Mouse (Mus musculus) WW6 (cell line): ENCODE data around the gene Ube2q1.

Source experiments
- DNase-seq: peaks from one replicate; pipeline ENCODE4 v3.0.0-alpha.2; 2013; ENCODE audit warnings: low read depth, low spot score

Ube2q1 gene

DNA sequence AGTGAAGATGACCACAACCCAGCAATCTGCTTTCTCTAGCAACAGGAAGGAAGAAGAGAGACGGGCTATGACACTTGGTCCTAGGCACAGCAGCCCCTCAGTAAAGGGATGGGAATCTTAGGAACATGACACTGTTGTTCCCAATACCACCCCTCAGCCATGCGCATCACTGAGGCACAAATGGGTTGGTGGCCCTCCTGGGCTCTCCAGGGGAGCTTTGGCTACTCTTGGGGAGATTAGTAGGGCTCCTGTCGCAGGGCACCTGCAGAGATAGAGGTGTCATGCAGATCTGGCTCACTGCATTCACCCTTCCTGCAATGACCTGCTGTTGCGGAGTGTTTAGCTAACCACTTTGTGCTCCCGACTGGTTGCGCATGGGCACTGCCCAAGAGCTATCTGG is 12.9 kb downstream of the Ube2q1 start:
- DNase-seq, result no peak

DNA sequence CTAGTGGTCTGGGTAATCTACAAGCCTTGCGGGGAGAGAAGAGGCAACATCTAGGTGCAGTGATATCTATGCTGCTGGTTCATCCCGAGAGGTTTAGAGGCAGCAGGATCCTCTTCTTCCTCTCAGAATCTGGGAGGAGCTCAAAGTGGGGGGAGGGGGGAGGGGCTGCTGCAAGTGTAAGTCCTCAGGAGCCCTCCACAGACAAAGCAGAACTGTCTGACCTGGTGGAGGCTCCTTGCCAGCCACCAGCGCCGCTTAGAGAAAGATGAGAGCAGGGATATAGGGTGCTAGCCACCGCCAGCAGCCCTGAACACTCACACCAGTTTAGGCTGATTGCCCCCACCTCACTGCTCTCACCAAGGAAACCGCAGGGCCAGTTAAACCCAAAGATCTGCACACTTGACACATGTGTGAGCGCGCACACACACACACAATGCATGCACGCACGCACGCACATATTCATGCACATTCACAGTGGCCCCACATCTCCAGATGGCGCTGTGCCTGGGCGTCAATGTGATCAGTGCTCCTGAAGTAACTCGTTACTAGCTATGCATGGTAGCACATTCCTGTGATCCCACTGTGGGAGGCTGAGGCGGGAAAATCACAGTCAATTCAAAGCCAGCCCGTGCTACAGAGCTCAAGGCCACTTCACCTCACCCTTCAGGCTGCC is 15.4 kb downstream of the Ube2q1 start:
- DNase-seq, result no peak

DNA sequence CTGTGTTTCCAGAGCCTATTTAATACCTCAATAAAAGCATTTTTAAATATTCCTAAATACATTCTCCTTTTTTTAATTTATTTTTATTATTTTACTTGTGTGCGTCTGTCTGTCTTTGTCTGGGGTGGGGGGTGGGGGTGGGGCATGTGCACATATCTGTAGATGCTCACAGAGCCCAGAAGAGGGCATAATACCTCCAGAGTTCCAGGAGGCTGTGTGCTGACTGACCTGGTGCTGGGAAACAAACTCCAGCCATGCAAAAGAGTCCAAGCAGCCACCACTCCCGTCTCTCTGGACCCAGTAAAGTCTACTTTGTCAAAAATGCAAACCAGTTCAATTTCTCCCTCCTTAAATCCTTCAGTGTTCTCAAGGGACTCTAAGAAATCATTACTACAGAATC is 21.2 kb downstream of the Ube2q1 start:
- DNase-seq, result no peak

DNA sequence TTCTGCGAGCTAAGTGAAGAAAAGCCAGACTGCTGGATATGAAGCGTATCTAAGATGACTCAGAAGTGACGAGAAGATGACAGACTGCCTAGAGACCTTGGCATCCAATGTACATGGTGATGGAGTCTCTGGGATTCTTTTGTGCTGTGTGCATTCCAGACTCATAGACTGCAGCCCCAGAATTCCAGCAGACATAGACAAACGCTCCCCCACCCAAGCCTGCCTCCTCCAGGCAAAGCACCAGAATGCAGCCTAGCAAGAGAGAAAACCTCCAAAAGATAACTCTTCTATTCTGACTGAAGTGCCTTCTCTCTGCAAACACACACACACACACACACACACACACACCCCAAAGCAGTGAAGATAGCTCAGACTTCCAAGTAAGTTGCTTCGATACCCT is 22.3 kb downstream of the Ube2q1 start:
- DNase-seq, result no peak

DNA sequence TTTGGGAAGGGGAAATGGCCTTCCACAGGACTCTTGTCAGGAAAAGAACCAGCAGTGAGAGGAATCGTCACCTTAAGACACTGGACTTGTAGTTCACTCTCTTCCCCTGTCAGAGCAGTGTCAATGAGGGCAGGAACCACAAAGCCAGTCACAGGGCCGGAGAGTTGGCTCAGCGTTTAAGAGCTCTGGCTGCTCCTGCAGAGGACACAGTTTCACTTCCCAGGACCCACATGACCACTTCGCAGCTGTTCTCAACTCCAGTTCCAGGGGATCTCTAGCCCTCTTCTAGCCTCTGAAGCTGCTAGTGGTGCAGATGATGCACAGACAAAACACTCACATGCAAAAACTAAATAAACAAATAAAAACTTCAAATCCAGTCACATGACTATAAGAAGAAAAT is 22.9 kb downstream of the Ube2q1 start:
- no peak for DNase-seq

DNA sequence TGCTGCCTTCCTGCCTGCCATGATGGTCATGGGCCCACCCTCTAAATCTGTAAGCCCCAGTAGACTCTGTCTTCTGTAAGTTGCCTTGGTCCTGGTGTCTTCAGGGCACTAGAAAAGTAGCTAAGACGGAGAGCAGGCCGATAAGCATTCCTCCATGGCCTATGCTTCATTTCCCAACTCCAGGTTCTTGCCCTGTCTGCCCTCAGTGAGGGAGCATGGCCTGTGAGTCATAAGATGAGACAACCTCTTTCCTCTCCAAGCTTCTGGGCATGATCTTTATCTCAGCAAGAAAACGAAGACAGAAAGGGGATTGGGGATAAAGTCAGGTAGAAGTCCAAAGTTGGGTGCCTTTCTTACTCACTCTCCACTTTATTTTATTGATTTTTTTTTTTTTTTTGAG is 25.1 kb downstream of the Ube2q1 start:
- DNase-seq, result no peak

DNA sequence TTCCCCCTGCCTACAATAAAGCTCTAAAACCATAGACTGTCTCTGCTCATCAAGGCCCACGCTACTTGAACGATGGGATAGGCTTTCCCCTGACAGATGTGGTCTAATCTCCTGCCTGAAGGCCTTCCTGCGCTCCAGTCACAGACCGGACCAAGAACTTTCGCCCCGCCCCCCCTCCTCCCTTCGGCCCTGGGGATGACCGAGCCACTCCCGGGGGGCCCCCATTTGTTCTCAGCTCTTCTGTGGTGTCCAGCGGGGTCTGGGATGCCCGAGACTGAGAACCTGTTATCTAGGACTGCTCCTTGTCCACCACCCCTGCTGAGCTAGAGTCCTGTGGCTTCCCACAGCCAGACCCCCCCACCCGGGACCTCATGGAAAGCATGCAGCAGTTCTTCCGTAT is 26.1 kb downstream of the Ube2q1 start:
- DNase-seq, result no peak

DNA sequence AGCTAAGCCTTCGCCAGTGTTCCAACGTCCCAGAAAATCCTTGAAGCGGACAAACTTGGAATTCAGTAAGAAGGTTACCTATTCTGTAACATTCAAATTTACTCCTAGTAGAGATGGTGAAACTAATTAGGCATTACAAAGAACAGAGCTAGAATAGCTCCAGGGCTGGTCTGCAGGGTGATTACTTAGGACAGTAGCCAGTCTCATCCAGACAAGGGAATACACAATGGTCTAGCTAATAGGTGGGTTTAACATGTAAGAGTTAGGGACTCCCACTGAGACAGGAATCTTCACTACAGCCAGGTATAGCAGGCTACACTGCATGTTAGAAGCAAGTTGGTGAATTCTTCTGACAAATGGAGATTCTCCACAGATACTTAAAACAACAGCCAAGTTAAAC is 26.7 kb downstream of the Ube2q1 start:
- peak; percentile 67 for DNase-seq

DNA sequence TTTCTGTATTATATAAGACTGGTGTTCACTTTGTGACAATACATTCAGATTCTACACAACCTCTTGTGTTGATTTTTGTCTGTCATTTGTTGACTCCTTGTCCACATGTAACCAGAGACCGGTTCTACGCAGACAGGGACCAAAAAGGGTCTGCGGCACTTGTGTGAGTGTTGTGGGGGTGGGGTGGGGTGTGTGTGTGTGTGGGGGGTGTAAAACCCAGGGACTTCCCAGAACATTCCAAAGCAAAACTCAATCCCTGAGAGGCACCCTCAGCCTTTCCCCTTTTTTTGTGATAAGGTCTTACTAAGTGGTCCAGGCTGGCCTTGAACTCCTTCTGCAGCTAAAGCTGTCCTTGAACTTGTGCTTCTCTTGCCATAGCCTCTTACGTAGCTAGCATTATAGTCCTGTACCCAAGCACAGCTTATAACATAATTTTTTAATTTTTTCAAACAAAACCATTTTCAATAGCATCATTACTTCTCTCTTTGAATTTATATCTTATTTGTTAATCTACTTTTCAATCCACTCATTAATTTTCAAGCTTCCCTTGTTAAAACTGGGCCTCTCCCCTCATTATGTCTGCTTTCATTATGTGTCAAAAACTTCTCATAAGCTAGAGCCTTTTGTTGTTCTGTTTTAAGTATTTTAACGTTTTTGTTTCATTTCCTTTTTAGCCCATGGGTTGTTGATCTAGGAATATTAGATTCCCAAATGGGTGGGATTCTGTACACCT is 27.5 kb downstream of the Ube2q1 start:
- no peak for DNase-seq

DNA sequence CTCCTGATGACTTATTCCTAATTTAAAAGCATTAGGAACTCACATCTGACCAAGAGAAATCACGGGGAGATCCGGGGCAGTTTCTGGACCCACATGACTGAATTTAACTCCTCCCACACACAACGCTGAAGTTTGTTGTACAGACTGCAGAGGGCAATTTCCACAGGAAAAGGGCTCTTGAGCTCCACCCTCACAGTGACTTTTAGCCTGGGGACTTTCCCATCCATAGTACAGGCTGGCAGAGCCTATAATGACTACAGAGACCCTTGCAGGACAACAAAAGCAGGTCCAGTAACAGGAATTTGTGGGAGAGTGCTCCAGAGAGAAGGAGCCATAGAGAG is 28.1 kb downstream of the Ube2q1 start:
- DNase-seq, result no peak

DNA sequence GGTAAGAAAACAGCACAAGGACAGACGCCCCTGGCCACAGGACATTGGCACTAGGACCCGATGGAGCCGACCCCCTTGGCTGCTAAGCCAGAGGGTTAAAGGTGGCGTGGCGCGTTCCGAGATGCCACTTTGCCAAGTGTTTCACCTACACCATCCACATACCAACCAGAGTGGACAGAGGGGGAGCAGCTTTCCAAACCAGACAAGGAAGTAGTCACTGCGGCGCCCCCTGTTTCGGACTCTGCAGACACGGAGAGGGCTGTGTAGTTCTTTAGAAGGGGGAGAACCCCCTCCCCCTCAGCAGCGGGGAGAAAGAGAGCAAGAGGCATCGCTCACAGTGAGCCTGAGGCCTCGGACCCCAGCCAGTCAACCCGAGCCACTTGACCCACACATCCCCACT is 29.5 kb downstream of the Ube2q1 start:
- DNase-seq, result no peak

DNA sequence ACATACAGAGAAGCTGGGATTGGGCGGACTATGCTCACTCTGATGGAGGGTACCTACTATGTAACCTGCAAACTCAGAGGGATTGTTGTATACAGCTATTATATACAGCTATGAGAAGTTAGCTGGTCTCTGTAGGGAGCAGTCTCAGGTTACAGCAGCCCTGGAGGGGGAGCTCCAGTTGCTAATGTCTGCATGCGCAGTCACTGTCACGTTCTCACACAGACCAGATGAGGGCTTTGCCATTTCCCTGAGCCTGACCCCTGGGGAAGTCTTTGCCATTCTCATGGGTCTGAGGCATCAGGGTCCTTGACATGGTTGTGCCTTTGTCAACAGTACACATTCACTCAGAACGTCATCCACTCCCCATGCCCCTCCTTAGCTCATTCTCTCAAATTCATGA is 31.8 kb downstream of the Ube2q1 start:
- no peak for DNase-seq

DNA sequence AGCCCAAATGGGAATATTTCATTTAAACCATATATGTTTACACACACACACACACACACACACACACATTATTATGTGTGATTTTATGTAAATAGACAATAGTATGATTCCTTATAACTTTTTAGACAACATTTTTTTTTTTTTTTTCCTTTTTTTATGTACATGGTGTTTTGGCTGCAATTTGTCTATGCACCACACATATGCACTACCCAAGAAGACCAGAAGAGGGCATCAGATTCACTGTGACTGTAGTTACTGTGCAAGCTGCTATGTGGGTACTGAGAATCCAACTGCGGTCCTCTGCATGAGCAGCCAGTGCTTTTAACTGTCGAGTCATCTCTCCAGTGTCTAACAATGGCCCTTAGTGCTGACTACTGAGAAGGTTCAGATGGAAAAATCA is 33.3 kb downstream of the Ube2q1 start:
- no peak for DNase-seq

DNA sequence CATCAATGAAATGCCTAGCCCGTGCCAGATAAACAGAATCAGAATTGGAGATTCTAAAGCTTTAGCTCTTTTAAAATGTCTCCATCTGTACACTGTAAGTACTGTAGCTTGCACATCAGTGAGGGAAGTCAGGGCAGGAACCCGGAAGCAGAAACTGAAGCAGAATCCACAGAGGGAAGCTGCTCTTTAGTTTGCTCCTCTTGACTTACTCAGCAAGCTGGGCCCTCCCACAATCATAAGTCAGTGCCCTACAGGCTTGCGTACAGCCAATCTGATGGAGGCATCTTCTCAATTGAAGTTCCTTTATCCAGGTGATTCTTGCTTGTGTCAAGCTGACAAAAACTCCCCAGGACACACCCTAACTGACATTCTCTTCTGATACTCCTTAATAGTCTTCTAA is 33.8 kb downstream of the Ube2q1 start:
- no peak for DNase-seq

DNA sequence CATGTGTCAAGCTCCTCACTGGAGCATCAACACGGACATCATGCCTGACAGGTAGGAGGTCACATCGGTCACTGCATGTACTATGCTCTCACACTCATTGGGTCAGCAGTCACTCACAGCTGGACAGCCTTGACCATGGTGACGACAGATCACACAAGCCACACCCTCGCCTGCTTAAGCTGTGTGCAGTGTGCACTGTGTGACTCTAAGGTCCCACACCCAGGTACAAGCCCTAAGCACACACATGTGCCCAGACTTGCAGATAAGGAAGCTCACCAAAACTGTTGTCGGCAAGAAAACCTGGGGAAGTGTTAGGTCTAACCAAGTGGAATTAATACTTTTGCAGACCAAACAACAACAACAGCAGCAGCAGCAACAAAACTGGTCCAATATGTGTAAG is 34.5 kb downstream of the Ube2q1 start:
- DNase-seq, result no peak

DNA sequence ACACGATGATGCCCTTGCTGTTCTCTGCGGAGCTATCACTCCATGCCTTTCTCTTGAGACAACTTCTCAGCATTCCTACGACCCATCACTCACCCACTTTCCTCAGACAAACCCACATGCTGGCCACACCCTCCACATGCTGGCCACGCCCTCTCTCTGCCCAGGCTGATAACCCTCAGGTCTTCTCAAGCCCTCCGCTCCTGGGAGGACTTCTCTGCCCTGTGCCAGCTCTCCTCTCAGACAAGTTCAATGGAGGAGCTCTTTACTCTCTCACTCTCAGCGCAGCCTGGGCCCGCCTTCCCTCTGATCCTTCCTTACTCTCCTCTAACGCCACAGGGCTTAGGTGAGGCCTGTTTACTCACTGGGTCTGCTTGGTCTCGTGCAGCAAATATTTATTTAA is 35.2 kb downstream of the Ube2q1 start:
- DNase-seq, result no peak

DNA sequence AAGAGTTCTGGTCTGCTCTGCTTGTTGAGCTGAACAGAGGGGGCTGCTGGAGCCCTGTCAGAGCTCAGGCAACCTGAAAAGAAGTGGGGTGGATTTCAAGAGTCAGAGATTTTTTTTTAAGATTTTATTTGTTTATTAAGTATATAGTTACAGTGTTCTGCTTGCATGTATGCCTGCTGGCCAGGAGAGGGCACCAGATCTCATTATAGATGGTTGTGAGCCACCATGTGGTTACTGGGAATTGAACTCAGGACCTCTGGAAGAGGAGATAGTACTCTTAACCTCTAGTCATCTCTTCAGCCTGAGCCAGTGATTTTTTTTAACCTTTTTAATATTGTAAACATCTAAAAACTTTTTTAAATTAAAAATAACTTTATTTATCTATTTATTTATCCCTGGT is 37.4 kb downstream of the Ube2q1 start:
- DNase-seq, result no peak

DNA sequence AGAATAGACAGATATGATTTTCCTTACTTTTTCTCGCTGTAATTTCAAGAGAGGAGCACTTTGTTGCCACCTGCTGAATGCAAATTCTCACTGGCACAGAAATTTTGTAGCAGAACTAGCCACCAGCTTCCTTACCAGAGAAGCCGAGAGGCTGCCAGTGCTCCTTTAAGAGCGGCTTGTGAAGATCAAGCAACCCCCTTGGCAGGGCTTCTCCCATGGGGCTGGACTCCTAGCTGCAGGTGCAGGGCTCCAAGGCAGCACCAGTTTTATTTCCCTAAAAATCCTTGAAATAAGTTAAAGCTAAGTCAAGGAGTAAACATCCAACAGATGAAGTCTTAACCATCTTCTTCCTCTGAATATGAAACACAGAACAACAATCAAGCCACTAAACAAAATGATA is 38.8 kb downstream of the Ube2q1 start:
- no peak for DNase-seq

DNA sequence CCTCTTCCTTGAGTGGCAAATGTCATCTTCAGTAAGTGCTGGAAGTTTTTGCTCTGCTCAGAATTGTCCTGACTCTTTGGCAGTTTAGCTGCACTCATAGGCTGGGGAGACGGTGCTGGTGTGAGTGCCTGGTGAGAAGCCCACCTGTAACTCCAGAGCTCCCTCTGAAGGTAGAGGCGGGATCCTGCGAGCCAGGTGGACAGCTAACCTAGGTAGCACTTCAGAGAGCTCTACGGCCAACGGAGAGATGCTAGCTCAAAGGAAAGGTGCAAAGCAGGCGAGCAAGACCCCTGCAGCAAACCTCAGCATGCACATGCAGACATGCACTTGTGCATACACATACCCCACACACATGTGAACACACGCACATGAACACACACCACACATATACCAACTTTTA is 40.6 kb downstream of the Ube2q1 start:
- no peak for DNase-seq

DNA sequence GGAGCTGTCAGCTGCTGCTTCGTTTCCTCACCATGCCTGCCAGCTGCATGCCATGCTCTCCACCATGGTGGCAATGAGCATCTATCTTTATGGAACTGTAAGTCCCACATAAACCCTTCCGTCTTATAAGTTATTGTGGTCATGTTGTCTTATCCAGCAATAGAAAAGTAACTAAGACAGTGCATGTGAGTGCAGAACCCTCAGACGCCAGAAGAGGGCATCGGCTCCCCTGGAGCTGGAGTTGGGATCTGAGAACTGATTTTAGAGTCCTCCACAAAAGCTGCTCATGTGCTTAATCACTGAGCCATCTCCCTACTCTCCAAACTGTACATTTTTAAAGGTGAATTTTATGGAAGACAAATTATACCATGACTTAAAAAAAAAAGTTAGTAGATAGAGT is 43.6 kb downstream of the Ube2q1 start:
- no peak for DNase-seq

DNA sequence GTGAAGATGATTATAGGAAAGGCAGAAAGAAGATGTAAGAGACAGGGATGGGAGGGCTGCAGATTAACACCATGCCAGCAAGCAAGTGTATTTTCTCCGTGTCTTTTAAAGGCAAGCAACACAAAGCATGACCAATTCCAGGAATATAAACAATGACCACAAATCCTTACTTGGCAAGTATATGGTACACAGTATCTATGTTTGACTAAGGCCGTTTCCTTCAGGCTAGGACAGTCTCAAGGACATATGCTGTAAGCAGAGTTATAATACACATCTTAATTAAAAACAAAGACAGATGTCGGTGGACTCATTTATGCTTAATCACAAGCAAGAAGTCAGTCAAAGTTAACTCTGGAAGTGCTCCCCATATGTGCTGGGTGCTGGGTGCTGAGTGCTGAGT is 45.2 kb downstream of the Ube2q1 start:
- no peak for DNase-seq

DNA sequence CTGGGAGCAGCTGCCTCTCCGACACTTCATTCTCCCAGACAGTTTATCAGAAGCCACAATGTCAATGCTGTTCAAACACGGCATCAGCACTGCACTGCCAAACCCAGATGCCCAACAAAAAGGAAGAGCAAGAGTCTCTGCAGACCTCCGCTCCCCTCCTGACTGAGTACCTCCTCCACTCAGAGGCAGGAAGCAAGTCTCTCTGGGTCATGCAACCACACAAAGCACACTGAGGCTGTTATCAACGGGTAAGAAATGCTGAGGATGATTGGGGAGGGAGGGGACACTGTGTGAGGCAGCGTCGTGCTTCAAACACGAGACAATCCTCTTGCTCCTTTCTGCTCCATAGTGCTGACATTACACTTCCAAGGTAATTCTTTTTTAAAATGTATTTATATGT is 46.5 kb downstream of the Ube2q1 start:
- DNase-seq, result no peak

DNA sequence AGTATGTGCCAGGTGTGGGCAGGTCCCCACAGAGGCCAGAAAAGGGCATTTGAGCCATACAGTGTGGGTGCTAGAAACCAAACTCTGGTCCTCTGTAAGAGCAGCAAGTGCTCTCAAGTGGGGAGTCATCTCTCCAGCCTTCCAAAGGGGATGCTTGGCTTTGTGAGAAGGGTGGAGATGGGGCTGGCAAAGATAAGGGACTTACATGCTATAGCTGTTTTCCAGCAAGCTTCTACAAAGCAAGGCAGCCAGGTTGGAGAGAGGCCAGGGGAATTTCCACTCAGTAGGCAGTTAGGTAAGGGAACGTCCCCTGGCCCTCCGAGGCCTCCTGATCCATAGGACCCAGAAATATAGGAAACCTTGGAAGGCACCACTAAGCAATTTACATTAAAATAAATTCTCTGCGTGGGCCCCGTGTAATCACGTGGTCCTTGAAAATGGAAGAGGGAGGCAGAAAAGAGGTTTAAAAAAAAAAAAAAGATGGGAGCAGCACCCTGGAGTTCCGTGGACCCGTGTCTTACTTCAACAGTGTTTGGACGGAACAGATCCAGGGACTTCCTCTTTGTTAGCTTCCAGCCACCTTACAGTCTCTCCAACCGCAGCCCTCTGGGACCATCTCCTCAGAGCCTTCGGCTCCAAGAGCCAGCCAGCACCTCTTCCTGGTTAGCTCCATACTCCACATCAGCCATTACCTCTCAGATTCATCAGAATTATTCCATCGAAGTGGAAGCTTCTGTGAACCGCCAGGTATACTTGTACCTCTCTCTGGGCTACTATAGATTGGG is 47.1 kb downstream of the Ube2q1 start:
- DNase-seq, result no peak
